Mouse (Mus musculus): ENCODE results near the gene Atp8a1.

Gene Atp8a1

GRCm38 (mm10) chr5:67575705-67576104 is 271.5 kb downstream of the Atp8a1 start:
- no peak for DNase-seq (ENCODE audit: low read depth in 2 of 2, low spot score in 2 of 2)

GRCm38 (mm10) chr5:67574039-67574438 is 273.2 kb downstream of the Atp8a1 start:
- no peak for DNase-seq (ENCODE audit: low read depth in 2 of 2, low spot score in 2 of 2)

- DNase-seq (ENCODE audit: low read depth in 2 of 2, low spot score in 2 of 2): no peak
Observed at GRCm38 (mm10) chr5:67572552-67573155, 274.6 kb downstream of the Atp8a1 start.

Data from CD8-positive naive resting alpha-beta T cell, adult 2 months (primary cell).